Mouse (Mus musculus): ENCODE data around the gene Enpp1. TPM values are rescaled to one million over a fixed set of nuclear protein-coding genes. Genes with fewer than 3 reads are reported as not detected.

Enpp1 gene
- polyA plus RNA-seq, 2 experiments = 0.52 to 2.3 TPM

- DNase-seq (ENCODE audit: low read depth in 3 of 3, low spot score in 3 of 3) (no peak), ATAC-seq (ENCODE audit: insufficient read depth) (no peak)
- Histone ChIP-seq H3K27me3 (ENCODE audit: control insufficient read depth, insufficient read depth, low read length) (no peaks in the 10 kb centered on the region), H3K9ac (replicated peaks) (no peak overlapping the region), H3K9me3 (ENCODE audit: control insufficient read depth, low read length) (no peaks in the 10 kb centered on the region), H3K27ac (no peak overlapping the region), H3K4me2 (ENCODE audit: low read depth) (no peak overlapping the region), H3K4me1 (replicated peaks; ENCODE audit: control insufficient read depth in 2 of 2, insufficient read depth in 2 of 2, low read length in 1 of 2) (no peaks in the 10 kb centered on the region; a peak in 1 of 4 replicates), H3K36me3 (replicated peaks; ENCODE audit: control insufficient read depth, insufficient read depth, low read depth) (no peaks in the 10 kb centered on the region), H3K4me3 (ENCODE audit: insufficient read depth in 1 of 2, low read depth in 2 of 2, low read length in 2 of 2) (no peak overlapping the region)
- no peak for TF ChIP-seq CTCF (IDR thresholded peaks at IDR 0.05; ENCODE audit: low read depth)
- no peak for TF ChIP-seq EP300 (IDR thresholded peaks at IDR 0.05; ENCODE audit: low read depth)
- WGBS (ENCODE audit: insufficient replicate concordance) = 72% methylated on average over 5 of the region's 5 CpGs
Measured at GRCm38 (mm10) chr10:24735027-24735777, 23.2 kb upstream of the Enpp1 start.

DNA sequence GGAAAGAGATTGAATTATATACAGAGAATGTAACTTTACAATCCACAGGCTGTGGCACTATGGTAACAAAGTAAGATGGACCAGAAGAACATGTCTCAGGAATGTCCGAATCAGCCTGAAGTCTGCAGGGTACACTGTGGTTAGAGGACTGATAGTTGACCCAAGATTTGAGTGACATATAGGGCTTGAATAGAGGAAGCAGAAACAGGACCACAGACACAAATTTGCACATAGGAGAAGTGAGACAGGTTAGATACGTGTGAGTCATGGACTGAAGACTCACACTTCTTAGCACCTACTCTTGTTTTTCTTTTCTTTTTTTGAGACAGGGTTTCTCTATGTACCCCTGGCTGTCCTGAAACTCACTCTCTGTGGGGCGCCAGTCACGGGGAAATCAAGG, 15.5 kb upstream of the Enpp1 start:
- H3K4me2 ChIP-seq (ENCODE audit: low read depth) = no peak overlapping the region
- 39% methylated on average over 4 of the region's 4 CpGs for WGBS (ENCODE audit: insufficient replicate concordance)
- DNase-seq (ENCODE audit: low read depth in 3 of 3, low spot score in 3 of 3) (no peak), ATAC-seq (ENCODE audit: insufficient read depth) (no peak)
- no peak for TF ChIP-seq EP300 (IDR thresholded peaks at IDR 0.05; ENCODE audit: low read depth)
- TF ChIP-seq CTCF (IDR thresholded peaks at IDR 0.05; ENCODE audit: low read depth) = no peak
- H3K27me3 ChIP-seq (ENCODE audit: control insufficient read depth, insufficient read depth, low read length) = no peaks in the 10 kb centered on the region
- no peaks in the 10 kb centered on the region for H3K9me3 ChIP-seq (ENCODE audit: control insufficient read depth, low read length)
- no peaks in the 10 kb centered on the region for H3K36me3 ChIP-seq (replicated peaks; ENCODE audit: control insufficient read depth, insufficient read depth, low read depth)
- H3K4me1 ChIP-seq (replicated peaks; ENCODE audit: control insufficient read depth in 2 of 2, insufficient read depth in 2 of 2, low read length in 1 of 2) = no peaks in the 10 kb centered on the region; a peak in 1 of 4 replicates
- no peak overlapping the region for H3K4me3 ChIP-seq (ENCODE audit: insufficient read depth in 1 of 2, low read depth in 2 of 2, low read length in 2 of 2)
- no peak overlapping the region for H3K27ac ChIP-seq
- no peak overlapping the region for H3K9ac ChIP-seq (replicated peaks)

- no peak overlapping the region for H3K4me3 ChIP-seq (ENCODE audit: insufficient read depth in 1 of 2, low read depth in 2 of 2, low read length in 2 of 2)
- H3K27me3 ChIP-seq (ENCODE audit: control insufficient read depth, insufficient read depth, low read length) = no peaks in the 10 kb centered on the region
- DNase-seq (ENCODE audit: low read depth in 3 of 3, low spot score in 3 of 3) = no peak
- no peak for ATAC-seq (ENCODE audit: insufficient read depth)
- H3K4me2 ChIP-seq (ENCODE audit: low read depth) = no peak overlapping the region
- no peak overlapping the region for H3K27ac ChIP-seq
- no peak overlapping the region for H3K9ac ChIP-seq (replicated peaks)
- H3K4me1 ChIP-seq (replicated peaks; ENCODE audit: control insufficient read depth in 2 of 2, insufficient read depth in 2 of 2, low read length in 1 of 2) = no peaks in the 10 kb centered on the region
- 73% methylated on average over 2 of the region's 2 CpGs for WGBS (ENCODE audit: insufficient replicate concordance)
- H3K9me3 ChIP-seq (ENCODE audit: control insufficient read depth, low read length) = no peaks in the 10 kb centered on the region
- H3K36me3 ChIP-seq (replicated peaks; ENCODE audit: control insufficient read depth, insufficient read depth, low read depth) = no peaks in the 10 kb centered on the region
- TF ChIP-seq EP300 (IDR thresholded peaks at IDR 0.05; ENCODE audit: low read depth) (no peak), CTCF (IDR thresholded peaks at IDR 0.05; ENCODE audit: low read depth) (no peak)
Measured at GRCm38 (mm10) chr10:24725197-24725596, 13.2 kb upstream of the Enpp1 start.

- 80% methylated on average over 3 of the region's 3 CpGs for WGBS (ENCODE audit: insufficient replicate concordance)
- H3K9me3 ChIP-seq (ENCODE audit: control insufficient read depth, low read length) = no peaks in the 10 kb centered on the region
- no peak overlapping the region for H3K4me2 ChIP-seq (ENCODE audit: low read depth)
- ATAC-seq (ENCODE audit: insufficient read depth) (no peak), DNase-seq (ENCODE audit: low read depth in 3 of 3, low spot score in 3 of 3) (no peak)
- no peak for TF ChIP-seq CTCF (IDR thresholded peaks at IDR 0.05; ENCODE audit: low read depth)
- TF ChIP-seq EP300 (IDR thresholded peaks at IDR 0.05; ENCODE audit: low read depth) = no peak
- no peaks in the 10 kb centered on the region for H3K36me3 ChIP-seq (replicated peaks; ENCODE audit: control insufficient read depth, insufficient read depth, low read depth)
- H3K27ac ChIP-seq = no peak overlapping the region
- H3K4me3 ChIP-seq (ENCODE audit: insufficient read depth in 1 of 2, low read depth in 2 of 2, low read length in 2 of 2) = no peak overlapping the region
- peaks cover 0 to 7% of the 10 kb centered on the region in 2 experiments; a peak in 3 of 4 replicates for H3K4me1 ChIP-seq (replicated peaks; ENCODE audit: control insufficient read depth in 2 of 2, insufficient read depth in 2 of 2, low read length in 1 of 2)
- no peak overlapping the region for H3K9ac ChIP-seq (replicated peaks)
- no peaks in the 10 kb centered on the region for H3K27me3 ChIP-seq (ENCODE audit: control insufficient read depth, insufficient read depth, low read length)
Measured at GRCm38 (mm10) chr10:24721841-24722240, 9.9 kb upstream of the Enpp1 start.

DNA sequence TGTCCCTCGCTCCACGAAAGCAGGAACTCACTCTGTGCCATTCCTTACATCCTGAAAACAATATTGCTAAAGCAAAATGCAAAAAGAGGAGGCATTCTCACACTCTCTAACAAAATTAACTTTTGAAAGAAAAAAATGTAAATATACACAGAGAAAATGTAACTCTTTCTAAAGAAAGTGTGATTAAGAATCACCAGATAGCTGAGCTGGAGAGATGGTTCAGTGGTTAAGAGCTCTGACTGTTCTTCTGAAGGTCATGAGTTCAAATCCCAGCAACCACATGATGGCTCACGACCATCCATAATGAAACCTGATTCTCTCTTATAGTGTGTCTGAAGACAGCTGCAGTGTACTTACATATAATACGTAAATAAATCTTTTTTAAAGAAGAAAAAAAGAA, 7.4 kb upstream of the Enpp1 start:
- ATAC-seq (ENCODE audit: insufficient read depth) (no peak), DNase-seq (ENCODE audit: low read depth in 3 of 3, low spot score in 3 of 3) (no peak)
- Histone ChIP-seq H3K9ac (replicated peaks) (no peak overlapping the region), H3K4me2 (ENCODE audit: low read depth) (no peak overlapping the region), H3K9me3 (ENCODE audit: control insufficient read depth, low read length) (no peaks in the 10 kb centered on the region), H3K27ac (no peak overlapping the region), H3K27me3 (ENCODE audit: control insufficient read depth, insufficient read depth, low read length) (no peaks in the 10 kb centered on the region), H3K4me1 (replicated peaks; ENCODE audit: control insufficient read depth in 2 of 2, insufficient read depth in 2 of 2, low read length in 1 of 2) (peaks cover 0 to 7% of the 10 kb centered on the region in 2 experiments; a peak in 3 of 4 replicates), H3K36me3 (replicated peaks; ENCODE audit: control insufficient read depth, insufficient read depth, low read depth) (no peaks in the 10 kb centered on the region), H3K4me3 (ENCODE audit: insufficient read depth in 1 of 2, low read depth in 2 of 2, low read length in 2 of 2) (no peak overlapping the region)
- TF ChIP-seq CTCF (IDR thresholded peaks at IDR 0.05; ENCODE audit: low read depth) (no peak), EP300 (IDR thresholded peaks at IDR 0.05; ENCODE audit: low read depth) (no peak)
- 68% methylated on average over 4 of the region's 4 CpGs for WGBS (ENCODE audit: insufficient replicate concordance)
